Mouse (Mus musculus): ENCODE measurements around the gene Aldh3b3. TPM values are rescaled to one million over a fixed set of nuclear protein-coding genes. Genes with fewer than 3 reads are reported as not detected.

Aldh3b3 gene
- polyA plus RNA-seq, 1 experiment from 2014 or later, result 0.07 TPM

DNA sequence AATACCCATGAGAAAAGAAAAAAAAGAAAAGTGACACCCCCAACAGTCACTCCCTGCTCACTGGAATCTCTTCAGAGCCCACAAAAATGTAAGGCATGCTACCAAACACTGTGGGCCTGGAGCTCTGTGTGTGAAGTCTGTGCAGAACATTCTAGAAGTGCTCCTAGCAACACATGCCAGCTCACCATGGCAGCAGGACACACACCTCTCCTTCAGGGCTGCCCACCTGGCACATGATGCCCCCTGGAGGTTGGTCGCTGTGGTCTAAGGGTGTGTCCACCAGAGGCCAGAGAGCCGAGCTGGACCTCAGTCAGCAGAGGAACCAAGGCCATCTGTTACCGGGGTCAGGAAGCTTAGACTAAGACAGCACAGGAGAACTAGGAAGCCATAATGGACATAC, 32.2 kb upstream of the Aldh3b3 start:
- 58% methylated on average over 3 of the region's 3 CpGs for WGBS
- H3K27me3 ChIP-seq (ENCODE audit: insufficient read depth, low read length), result no peaks in the 10 kb centered on the region
- H3K4me2 ChIP-seq (ENCODE audit: low read length), result no peak overlapping the region
- ATAC-seq (replicated peaks; ENCODE audit: low FRiP score, low read depth) (no peak), DNase-seq (ENCODE audit: low spot score) (peak; percentile 71)
- peak overlapping the region; percentile 42; the same call in 1 of the 2 replicates for H3K27ac ChIP-seq
- peaks cover 22% of the 10 kb centered on the region for H3K4me1 ChIP-seq (replicated peaks; ENCODE audit: insufficient read depth, low read length)
- H3K9ac ChIP-seq (ENCODE audit: low read depth, low read length), result no peak overlapping the region
- TF ChIP-seq CTCF (IDR thresholded peaks at IDR 0.05; ENCODE audit: low read depth), result peak; percentile 40; the same call in 1 of the 2 replicates
- no peak overlapping the region for H3K4me3 ChIP-seq (replicated peaks; ENCODE audit: low read depth, low read length)
- no peaks in the 10 kb centered on the region for H3K9me3 ChIP-seq (replicated peaks; ENCODE audit: low read length)
- H3K36me3 ChIP-seq (ENCODE audit: insufficient read depth, low read length), result no peaks in the 10 kb centered on the region

DNA sequence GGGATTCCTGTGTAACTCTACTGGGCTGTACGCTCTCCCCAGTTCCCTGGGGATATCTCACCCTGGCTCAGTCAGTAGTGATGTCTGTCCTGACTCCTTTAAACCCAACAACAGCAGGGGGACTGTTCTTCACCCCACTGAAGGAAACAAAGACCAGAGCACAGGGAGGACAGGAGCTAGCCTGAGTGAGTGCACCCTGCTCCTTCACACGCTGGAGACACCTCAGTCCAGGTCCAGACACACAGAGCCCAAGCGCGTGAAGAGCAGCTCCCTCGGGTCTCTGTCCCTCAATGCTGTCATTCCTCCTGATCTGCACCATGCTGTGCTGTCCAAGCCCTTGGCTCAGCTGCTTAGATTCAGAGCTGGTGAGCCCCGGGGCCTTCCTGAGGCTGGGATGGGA, 31.8 kb upstream of the Aldh3b3 start:
- WGBS, result 66% methylated on average over 6 of the region's 6 CpGs
- Histone ChIP-seq H3K27ac (peak overlapping the region; percentile 42; the same call in 1 of the 2 replicates), H3K4me2 (ENCODE audit: low read length) (no peak overlapping the region), H3K4me3 (replicated peaks; ENCODE audit: low read depth, low read length) (no peak overlapping the region), H3K36me3 (ENCODE audit: insufficient read depth, low read length) (no peaks in the 10 kb centered on the region), H3K4me1 (replicated peaks; ENCODE audit: insufficient read depth, low read length) (peaks cover 22% of the 10 kb centered on the region), H3K27me3 (ENCODE audit: insufficient read depth, low read length) (no peaks in the 10 kb centered on the region), H3K9me3 (replicated peaks; ENCODE audit: low read length) (no peaks in the 10 kb centered on the region), H3K9ac (ENCODE audit: low read depth, low read length) (no peak overlapping the region)
- ATAC-seq (replicated peaks; ENCODE audit: low FRiP score, low read depth) (no peak), DNase-seq (ENCODE audit: low spot score) (no peak)
- no peak for TF ChIP-seq CTCF (IDR thresholded peaks at IDR 0.05; ENCODE audit: low read depth)

DNA sequence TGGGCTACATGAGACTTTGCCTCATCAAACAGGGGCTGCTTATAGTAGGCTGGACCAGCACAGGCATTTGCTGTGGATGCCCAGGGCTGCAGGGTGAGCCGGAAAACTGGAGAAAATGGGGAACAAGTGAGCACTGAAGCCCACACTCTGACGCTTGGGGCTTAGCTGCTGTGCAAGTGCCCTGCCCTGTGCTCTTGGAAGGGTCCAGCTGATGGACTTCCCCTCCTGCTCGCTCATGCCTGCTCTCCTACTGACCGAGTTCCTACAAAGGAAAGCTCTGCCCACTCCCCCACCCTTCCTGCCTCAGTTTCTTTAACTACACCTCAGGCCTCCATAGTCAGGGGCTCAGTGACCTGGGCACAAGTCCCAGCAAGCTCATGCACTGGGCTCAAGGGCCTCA, 30.5 kb upstream of the Aldh3b3 start:
- no peaks in the 10 kb centered on the region for H3K27me3 ChIP-seq (ENCODE audit: insufficient read depth, low read length)
- ATAC-seq (replicated peaks; ENCODE audit: low FRiP score, low read depth) (no peak), DNase-seq (ENCODE audit: low spot score) (no peak)
- no peak for TF ChIP-seq CTCF (IDR thresholded peaks at IDR 0.05; ENCODE audit: low read depth)
- no peak overlapping the region for H3K9ac ChIP-seq (ENCODE audit: low read depth, low read length)
- peaks cover 22% of the 10 kb centered on the region for H3K4me1 ChIP-seq (replicated peaks; ENCODE audit: insufficient read depth, low read length)
- no peak overlapping the region for H3K4me2 ChIP-seq (ENCODE audit: low read length)
- H3K4me3 ChIP-seq (replicated peaks; ENCODE audit: low read depth, low read length), result no peak overlapping the region
- H3K36me3 ChIP-seq (ENCODE audit: insufficient read depth, low read length), result no peaks in the 10 kb centered on the region
- no peak overlapping the region for H3K27ac ChIP-seq
- no peaks in the 10 kb centered on the region for H3K9me3 ChIP-seq (replicated peaks; ENCODE audit: low read length)
- WGBS, result 92% methylated on average over 4 of the region's 4 CpGs

DNA sequence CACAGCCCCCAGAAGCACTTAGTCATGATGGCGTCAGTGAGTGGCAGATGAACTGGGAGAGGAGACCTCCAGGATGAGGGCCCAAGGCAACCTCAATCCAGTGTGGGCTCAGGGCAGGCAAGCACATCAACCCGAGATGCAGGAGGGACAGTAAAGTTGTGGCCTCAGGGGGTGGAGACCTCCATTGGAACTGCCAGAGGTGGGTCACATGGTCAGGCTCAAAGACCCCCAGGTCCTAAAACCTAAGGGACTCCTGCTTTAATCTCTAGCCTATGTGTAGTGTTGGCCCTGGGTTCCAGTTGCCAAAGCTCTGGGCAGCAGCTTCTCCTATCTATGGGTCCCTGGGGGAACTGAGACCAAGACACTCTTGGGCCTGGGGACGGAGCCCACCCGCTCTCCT, 29.7 kb upstream of the Aldh3b3 start:
- H3K4me2 ChIP-seq (ENCODE audit: low read length), result no peak overlapping the region
- WGBS, result 64% methylated on average over 4 of the region's 4 CpGs

DNA sequence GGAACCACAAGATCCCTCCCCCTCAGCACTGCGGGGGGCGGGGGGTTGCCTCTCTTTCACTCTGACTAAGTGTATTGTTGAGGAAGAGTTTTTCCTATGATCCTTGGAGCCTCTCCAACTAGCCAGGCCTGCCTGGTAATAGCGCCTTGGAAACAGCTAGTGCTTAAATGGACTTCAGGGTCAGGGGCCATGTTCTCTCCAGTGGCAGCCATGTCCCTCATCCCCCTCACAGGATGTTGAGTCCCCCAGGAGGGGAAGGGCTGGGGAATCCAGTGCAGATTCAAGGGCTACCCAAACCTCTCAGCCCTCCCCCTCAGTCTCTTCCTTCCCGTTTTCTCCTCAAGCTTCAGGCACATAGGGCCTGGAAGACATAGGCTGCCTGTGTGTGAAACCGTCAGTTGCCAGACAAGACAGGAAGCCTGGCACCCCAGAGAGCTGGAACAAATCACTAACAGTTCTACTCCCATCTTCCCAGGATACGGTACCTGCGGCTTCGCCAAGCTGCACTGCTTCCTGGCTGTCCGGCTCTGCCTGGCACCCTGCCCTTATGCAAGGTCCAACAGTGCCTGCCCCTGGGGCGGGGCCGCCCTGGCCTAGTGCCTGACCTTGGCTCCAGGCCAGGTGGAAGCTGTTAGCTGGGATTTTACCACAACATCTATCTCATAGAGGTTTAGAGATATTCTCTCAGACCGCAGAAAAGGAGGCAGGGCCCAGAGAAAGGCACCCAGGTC, 29.1 kb upstream of the Aldh3b3 start, which contains the start of gene Aldh3b1:
Aldh3b1 (minus strand) TSS at position 598 of the 731 bp plus-strand sequence.
- Histone ChIP-seq H3K27me3 (ENCODE audit: insufficient read depth, low read length) (no peaks in the 10 kb centered on the region), H3K27ac (peak within 1 kb of the TSS; percentile 68), H3K4me3 (replicated peaks; ENCODE audit: low read depth, low read length) (no peak within 1 kb of the TSS), H3K4me1 (replicated peaks; ENCODE audit: insufficient read depth, low read length) (peaks cover 17% of the 10 kb centered on the region), H3K4me2 (ENCODE audit: low read length) (no peak within 1 kb of the TSS), H3K9ac (ENCODE audit: low read depth, low read length) (no peak within 1 kb of the TSS), H3K9me3 (replicated peaks; ENCODE audit: low read length) (no peaks in the 10 kb centered on the region), H3K36me3 (ENCODE audit: insufficient read depth, low read length) (no peaks in the 10 kb centered on the region)
- peak; percentile 77 for DNase-seq (ENCODE audit: low spot score)
- WGBS, result 37% methylated on average over 12 of the region's 12 CpGs
- no peak for TF ChIP-seq CTCF (IDR thresholded peaks at IDR 0.05; ENCODE audit: low read depth)
- ATAC-seq (replicated peaks; ENCODE audit: low FRiP score, low read depth), result peak; percentile 43

More for the DNA sequence above, 29.7 kb upstream of the Aldh3b3 start:
- peaks cover 18% of the 10 kb centered on the region for H3K4me1 ChIP-seq (replicated peaks; ENCODE audit: insufficient read depth, low read length)
- no peaks in the 10 kb centered on the region for H3K27me3 ChIP-seq (ENCODE audit: insufficient read depth, low read length)
- ATAC-seq (replicated peaks; ENCODE audit: low FRiP score, low read depth) (no peak), DNase-seq (ENCODE audit: low spot score) (no peak)
- H3K4me3 ChIP-seq (replicated peaks; ENCODE audit: low read depth, low read length), result no peak overlapping the region
- H3K9me3 ChIP-seq (replicated peaks; ENCODE audit: low read length), result no peaks in the 10 kb centered on the region
- H3K36me3 ChIP-seq (ENCODE audit: insufficient read depth, low read length), result no peaks in the 10 kb centered on the region
- TF ChIP-seq CTCF (IDR thresholded peaks at IDR 0.05; ENCODE audit: low read depth), result no peak
- no peak overlapping the region for H3K9ac ChIP-seq (ENCODE audit: low read depth, low read length)
- H3K27ac ChIP-seq, result peak overlapping the region; percentile 68

DNA sequence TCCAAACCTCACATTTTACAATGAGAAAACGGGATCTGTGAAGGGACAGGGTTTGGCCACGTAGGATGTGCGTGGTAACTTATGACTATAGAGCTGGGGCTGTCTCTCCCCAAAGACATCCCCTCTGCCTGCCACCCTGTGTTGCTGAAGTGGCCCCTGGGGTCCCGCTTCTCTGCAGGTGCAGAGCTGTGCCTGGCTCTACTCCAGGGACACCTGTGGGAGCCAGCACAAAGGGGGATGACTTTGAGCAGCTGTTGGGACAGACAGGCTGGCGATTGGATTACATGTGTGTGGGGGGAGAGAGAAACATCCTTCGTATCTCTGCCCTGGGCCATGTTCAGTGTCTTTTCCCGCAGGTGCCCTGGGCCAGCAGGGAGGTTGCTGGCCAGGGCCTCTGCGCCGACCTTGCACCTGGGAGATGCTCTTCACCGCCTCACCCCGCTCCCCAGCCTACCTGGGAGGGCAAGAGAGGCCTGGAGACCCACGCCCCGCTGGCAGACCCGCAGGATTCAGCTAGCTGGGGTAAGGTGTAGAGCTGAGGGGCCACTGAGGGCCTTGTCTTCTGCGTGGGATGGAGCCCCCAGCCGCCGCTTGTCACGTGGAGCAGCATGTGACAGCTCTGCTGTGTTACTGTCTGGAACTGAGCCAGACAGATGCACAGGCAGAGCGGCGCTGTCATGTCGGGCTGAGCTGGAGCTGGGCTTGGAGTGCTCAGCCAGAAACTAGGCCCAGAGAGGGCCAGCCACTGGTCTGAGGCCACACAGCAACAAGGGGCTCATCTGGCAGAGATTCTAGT, 28.0 kb upstream of the Aldh3b3 start:
- Histone ChIP-seq H3K4me3 (replicated peaks; ENCODE audit: low read depth, low read length) (no peak overlapping the region), H3K4me1 (replicated peaks; ENCODE audit: insufficient read depth, low read length) (peaks cover 18% of the 10 kb centered on the region), H3K4me2 (ENCODE audit: low read length) (no peak overlapping the region), H3K27me3 (ENCODE audit: insufficient read depth, low read length) (no peaks in the 10 kb centered on the region), H3K27ac (peak overlapping the region; percentile 68; the same call in 1 of the 2 replicates), H3K9ac (ENCODE audit: low read depth, low read length) (no peak overlapping the region), H3K36me3 (ENCODE audit: insufficient read depth, low read length) (no peaks in the 10 kb centered on the region), H3K9me3 (replicated peaks; ENCODE audit: low read length) (no peaks in the 10 kb centered on the region)
- ATAC-seq (replicated peaks; ENCODE audit: low FRiP score, low read depth) (no peak), DNase-seq (ENCODE audit: low spot score) (peak; percentile 19)
- no peak for TF ChIP-seq CTCF (IDR thresholded peaks at IDR 0.05; ENCODE audit: low read depth)
- 53% methylated on average over 21 of the region's 21 CpGs for WGBS

Data from kidney, postnatal 0 days (tissue).